Mouse (Mus musculus) layer of hippocampus, postnatal 36 days (tissue): ENCODE data around the gene Tet2. TPM values are rescaled to one million over a fixed set of nuclear protein-coding genes. Genes with fewer than 3 reads are reported as not detected.
A peak's percentile ranks its signal among the peaks of the same experiment; 100 is the strongest.
"Not testable (repeated sequence)": the region's sequence is repeated elsewhere in the genome, so short reads cannot be mapped to it uniquely, and the experiment has no call there.

Experiments used
- DNase-seq, 2 experiments: peaks; one replicate each; pipeline ENCODE4 v3.0.0; 2022
- total RNA-seq, 2 experiments: library from RNA; stranded (reverse); gene quantifications; 2 replicates each; pipeline ENCODE4 v1.2.3; 2021

Gene Tet2
- 10 to 100 TPM; 42.4 to 46.6 TPM for total RNA-seq

DNA sequence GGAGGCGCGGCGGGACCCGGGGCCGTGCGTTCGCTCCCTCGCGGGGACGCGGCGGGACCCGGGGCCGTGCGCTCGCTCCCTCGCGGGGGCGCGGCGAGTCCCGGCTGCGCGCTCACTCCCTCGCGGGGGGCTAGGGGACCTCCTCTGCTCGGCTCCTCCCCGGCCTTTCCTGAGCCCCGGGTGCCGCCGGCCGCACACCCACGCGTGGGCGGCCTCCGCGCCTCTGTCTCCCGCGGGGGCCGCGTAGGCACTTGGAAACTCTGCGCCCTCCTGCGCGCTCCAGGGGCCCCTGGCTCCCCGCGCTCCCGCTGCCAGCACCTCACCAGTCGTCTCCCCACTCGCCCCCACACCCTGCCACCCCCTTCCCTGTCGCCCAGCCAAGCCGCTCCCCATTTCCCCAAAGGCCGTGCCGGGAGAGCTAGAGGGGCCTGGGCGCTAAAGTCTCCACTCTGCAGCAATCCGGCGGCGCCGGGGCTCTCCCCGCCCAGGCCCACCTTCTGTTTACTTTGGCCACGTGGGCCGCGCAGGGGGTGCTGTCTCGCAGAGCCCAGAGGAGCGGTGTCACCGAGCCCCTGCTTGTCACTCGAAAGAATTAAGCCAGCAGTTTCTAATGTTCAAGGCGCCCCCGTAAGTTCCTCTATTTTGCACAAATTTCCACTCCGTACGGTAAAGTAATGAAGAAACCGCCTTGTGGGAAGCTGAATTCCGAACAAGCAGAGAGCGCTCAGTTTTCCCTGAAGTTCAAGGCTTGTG, at the start of gene Tet2:
Tet2 (minus strand) TSS at position 589 of the 753 bp plus-strand sequence.
- DNase-seq: peak; percentile 70 to 75

DNA sequence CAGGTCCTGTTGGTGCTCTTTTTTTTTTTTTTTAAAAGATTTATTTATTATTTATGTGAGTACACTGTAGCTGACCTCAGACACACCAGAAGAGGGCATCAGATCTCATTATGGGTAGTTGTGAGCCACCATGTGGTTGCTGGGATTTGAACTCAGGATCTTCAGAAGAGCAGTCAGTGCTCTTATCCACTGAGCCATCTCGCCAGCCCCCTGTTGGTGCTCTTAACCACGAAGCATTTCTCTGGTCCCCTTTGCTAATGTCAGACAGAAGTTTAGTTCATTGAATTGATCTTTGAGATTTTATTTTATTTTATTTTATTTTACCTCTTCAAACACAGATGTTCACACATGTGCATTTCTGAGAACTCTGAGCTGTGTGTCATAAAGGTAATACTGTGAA, 48.1 kb upstream of the Tet2 start:
- DNase-seq: not testable (repeated sequence)

DNA sequence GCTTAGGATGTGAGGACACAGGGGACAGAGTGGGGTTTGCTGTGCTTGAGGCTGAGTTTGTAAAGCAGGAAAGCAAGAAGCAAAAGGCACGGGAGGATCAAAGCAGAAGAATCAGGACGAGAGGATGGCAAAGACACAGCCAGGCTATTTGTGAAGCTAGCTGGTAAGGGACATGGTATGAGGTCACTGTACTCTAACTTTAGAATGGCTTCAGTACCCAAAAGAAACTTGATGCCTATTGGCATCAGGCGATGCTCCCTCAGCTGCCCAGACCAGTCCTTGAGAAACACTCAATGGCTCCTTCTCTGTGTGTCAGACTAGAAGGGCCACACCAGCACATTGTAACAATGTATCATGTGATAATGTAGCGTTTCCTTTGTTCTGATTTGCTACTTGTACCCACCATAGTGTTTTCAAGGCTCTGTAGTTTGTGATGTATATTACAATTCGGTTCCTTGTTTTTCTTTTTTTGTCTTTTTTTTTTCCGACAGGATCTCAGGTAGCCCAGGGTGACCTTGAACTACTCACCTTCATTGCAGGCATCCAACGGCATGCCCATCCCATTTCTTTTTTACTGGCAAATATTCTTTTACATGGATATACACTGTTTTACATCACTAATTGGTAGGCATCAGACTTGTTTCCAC, 45.7 kb upstream of the Tet2 start:
- DNase-seq: no peak

DNA sequence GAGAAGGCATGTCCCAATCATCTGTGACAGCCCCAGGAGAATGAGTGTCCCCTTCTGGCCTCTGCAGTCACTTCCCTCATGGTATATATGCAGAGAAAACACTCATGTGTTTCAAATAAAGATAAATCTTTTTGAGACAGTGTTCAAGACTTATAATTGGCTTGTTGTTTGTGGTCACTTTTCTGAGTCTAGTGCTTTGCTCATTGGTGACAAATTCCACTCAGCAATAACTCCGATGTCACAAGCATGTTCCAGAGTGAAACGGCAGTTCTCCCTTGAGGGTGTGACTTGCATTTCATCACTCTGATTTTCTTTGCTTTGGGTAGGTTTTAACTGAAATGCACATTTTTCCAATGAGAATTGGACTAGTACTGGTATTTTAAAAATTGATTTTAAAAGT, 40.1 kb upstream of the Tet2 start:
- no peak for DNase-seq

DNA sequence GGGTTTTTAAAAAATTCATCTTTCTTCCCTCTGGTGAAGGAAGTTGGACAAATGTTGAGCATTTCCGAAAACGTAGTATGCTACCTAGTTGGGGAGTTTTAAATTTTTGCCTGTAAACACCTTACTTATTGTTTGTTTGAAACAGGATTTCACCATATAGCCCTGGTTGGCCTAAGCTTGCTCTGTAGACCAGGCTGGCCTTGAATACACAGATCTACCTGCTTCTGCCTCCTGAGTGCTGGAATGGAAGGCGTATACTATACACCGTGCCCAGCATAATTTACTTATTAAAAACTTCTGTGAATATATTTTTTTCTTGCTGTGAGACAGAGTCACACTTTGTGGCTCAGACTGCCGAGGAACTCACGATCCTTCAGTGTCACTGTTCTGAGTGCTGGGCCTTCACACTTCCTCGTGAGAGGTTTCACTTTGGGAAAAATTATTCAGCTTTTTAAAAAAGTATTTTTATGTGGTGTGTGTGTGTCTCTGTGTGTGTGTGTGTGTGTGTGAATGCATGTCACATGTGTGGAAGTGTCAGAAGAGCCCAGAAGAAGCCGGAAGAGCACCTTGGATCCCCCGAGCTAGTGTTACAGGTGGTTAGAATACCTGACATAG, 38.6 kb upstream of the Tet2 start:
- no peak for DNase-seq

DNA sequence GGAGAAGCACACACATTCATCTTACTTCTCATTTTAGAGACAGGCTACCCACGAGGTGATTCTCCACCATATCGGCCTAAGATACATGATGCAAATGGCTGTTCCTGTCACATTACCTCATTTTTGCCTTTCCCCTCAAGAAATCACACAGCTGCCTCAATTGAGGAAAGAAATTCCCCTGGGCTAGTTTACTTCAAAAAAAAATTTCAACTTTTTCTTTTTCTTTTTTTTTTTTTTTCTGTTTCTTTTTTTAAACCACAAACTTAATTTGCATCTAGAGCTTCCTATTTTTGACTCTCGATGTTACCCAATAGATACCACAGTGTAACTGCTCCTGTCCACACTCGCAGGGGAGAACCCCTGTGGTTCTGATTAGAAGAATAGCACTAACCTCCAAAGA, 38.0 kb upstream of the Tet2 start:
- no peak for DNase-seq

DNA sequence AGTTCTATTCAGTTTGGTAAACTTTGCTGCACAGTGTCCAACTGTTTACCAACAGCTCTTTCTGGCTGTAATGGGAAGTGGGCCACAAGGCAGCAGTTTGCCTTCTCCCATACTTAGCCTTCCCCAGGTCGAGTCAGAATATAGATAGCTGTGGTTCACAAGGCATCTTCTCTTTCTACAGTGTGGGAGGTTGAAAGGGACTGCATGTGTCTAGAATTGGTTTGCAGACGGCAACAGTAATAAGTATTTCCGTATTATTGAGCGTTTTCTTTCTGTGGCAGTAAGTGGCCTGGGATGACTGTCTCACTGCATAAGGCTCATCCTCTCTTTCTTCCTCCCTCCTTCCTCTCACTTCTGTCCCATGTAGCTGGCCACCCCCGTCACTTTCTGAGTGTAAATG, 37.2 kb upstream of the Tet2 start:
- DNase-seq: no peak

DNA sequence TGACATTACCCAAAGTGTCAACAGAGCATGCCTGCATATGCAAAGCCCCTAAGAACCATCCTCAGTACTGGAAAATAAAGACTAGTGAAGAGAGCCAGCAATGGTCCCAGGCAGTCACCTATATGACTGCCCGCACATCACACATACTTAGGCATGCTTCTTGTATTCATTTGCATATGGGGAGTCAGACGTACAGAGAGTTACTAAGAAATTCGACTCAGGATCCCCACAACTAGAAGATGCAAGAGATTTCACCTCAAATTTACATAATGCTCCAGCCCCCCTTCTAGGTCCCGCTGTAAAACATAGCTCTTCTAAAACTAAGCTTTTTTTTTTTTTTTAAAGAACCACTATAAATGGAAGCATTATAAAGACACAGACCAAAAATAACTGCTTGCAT, 36.6 kb upstream of the Tet2 start:
- no peak for DNase-seq

DNA sequence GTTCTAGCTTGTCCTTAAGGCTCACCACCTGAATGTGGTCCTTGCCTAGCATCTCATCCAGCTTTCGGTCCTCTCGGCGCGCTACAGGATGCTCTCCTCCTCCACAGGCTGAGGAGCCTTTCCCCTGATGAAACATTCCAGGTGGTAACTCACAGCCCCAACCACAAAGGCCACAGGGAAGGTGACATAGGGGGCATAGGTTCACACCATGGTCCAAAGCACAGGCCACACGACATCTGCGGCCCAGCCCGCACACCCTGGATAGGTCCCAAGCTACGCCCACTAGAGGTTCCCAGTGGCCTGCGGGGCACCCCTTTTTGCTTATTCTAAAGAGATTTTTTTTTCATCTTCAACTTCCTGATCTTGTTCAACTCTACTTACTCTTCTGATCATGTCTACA, 34.7 kb upstream of the Tet2 start:
- DNase-seq: no peak

DNA sequence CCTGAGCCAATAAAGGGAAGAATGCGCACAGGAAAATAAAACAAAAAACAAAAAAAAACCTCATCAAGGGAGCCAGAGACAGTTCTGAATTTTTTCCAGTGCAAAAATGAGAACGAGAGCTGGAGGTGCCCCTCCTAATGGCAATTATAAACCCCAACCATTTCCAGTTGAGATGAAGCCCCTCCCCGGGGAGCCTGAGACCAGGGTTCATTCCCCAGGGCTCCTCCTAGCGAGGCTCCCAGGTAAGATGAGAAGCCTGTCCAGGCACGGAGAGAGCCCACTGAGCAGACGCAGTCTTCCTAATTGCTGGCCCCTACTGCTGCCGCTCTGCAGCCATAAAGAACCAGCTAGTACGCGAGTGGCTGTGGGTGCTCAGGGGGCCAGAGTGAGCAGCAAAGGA, 34.2 kb upstream of the Tet2 start:
- DNase-seq: no peak

DNA sequence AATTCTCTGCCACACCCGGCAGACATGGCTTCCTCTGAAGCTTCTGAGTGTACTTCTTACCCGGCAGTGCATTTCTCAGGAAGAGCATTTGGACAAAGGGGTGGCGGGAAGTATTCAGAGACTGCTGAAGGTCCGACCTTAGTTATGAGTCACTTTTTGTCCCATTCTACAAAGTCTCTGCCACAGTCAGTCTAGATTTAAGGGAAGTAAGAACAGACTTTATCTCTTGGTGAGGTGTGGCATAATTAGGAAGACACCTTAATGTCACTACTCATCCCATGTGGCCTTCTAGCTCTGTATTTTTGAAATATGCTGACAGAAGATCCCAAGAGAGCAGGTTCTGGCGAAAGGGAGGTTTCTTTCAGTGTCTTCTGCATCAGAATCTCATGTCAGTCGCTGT, 30.0 kb upstream of the Tet2 start:
- no peak for DNase-seq

DNA sequence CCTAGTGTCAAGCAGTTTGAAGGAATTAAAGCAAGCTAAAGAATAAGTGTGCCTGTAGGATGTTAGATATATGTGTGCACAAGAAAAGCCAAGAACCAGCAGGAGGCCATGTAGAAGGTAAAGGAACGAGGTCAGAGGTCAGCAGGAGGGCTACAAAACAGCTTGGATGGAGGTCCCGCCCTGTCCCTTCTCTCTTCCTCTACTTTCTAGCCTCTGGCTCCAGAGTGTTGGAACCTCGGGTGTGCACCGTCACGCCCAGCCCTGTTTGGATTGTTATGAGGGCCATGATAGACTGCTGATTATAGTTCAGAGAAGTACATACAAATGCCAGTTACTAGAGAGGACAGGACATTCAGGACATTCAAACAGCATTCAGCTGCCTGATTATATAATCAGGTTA, 27.0 kb upstream of the Tet2 start:
- DNase-seq: no peak

DNA sequence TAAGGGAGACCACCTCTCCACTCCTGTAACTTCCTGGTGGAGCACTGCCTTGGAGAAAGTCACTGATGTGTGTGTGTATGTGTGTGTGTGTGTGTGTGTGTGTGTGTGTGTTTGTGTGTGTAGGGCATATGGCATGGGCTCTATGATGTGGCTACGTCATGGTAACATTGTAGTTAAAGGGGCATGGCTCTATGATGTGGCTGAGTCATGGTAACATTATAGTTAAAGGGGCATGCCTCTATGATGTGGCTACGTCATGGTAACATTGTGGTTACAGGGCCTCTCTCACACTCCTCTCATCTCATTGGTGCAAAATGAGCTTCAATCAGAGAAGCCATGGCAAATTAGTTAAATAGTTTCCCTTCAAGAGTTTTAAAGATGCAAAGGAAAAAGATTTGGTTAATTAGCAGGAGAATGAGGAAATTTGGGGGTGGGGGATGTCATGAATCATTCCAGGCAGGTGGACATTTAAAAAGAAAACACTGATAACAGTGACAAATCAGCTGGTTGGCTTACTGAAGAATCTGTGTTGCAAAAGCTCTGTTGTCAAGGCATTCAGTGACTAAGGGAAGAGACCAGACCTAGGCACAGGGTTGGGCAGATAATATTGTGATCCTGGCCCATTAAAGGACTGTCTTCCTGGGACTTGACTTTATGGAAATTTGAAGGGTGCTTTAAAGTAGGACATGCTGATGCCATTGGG, 18.7 kb upstream of the Tet2 start:
- DNase-seq: no peak

DNA sequence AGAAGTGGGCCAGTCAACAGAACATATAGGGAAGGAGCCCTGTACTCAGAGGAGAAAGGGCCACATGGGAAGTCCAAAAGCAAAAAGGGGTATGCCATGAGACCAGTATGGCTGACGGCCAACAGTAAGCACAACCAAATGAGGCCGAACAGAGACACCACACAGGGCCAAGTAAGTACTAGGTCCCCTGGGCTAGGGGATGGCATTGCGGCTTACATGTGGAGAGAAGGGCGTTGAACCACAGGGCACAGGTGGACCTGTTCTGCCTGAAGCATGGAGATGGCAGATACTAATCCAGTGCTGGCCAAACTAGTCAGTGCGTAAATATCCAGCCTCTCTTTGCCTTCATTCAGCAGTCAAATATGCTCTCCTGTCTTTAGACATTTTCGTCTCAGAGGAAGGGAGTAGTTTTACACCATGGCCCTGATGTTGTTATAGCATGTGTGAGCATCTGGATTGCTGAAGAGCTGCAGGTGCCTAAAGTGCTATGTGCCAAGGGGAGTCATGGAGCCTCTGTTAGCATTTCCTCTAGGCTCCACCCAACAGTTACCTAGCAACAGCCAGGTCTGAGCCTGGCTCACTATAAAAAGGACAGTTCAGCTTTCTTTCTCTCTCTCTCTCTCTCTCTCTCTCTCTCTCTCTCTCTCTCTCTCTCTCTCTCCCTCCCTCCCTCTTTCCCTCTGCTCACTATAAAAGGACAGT, 14.6 kb upstream of the Tet2 start:
- DNase-seq: no peak

DNA sequence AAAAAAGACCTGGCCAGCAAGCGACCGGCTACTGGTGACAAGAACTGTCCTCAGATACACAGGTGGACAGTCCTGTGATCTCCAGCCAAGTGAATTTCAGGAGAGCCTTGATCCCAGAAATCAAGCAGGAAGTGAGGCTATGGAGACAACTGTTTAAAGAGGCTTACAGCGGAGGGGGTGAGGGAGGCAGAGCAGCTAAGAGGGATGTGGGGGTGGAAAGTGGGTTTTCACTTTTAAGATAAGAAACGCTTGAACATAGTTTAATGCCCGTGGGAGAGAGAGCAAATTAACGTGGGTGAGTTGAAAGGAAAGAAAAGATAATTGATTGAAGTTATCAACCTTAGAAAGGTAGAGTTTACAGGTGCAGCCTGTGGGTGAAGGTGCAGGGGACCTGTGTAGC, 12.7 kb upstream of the Tet2 start:
- DNase-seq: no peak

DNA sequence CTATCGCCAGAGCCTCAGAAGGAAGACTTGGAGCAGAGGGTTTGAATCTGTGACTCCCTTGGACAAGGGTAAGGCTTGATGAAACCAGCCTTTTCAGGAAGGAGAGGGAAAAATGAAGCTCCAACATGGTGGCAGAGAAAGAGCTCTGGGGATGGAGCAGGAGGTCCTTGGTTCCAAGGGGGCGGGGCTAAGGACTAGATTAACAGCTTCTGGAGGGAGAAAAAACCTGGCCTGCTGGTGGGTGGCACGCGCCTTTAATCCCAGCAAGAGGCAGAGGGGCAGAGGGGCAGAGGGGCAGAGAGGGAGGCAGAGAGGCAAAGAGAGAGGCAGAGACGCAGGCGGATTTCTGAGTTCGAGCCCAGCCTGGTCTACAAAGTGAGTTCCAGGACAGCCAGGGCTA, 12.2 kb upstream of the Tet2 start:
- DNase-seq: no peak

DNA sequence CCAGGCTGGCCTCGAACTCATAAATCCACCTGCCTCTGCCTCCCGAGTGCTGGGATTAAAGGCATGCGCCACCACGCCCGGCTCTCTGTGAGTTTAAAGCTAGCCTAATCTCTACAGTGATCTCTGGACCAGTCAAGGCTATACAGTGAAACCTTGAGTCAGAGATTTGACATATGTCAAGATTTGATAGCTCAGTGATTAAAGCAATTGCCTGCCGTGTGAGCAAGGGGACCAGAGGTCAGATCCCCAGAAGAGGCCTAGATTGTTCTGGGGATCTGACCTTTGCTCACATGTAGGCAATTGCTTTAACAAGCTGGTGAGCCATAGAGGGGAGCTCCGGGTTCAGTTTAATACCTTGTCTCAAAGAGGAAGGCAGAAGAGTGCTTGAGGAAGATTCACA, 10.4 kb upstream of the Tet2 start:
- no peak for DNase-seq

DNA sequence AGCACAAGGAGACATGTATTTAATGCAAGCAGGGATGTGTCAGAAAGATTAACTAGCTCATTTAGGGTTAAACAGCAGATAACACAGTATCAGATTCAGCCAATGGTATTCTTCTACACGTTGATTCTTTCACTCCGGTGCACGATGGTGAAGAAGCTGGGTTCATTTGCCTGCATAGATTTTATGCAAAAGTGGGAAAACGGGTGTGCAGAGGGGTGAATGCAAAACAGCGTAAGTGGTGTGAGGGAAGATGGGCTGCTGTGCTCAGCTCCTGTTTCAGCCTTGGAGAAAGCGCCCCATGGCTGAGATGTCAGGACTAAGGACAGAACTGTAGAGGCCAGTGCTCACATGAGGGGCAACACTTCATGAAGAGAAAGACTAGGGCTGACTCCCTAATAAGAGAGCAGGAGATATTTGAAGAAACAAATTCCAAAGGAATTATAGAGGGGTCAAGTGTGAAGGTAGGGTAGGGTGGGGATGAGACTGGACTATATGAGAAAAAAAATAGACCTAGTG, 9.7 kb upstream of the Tet2 start:
- no peak for DNase-seq

DNA sequence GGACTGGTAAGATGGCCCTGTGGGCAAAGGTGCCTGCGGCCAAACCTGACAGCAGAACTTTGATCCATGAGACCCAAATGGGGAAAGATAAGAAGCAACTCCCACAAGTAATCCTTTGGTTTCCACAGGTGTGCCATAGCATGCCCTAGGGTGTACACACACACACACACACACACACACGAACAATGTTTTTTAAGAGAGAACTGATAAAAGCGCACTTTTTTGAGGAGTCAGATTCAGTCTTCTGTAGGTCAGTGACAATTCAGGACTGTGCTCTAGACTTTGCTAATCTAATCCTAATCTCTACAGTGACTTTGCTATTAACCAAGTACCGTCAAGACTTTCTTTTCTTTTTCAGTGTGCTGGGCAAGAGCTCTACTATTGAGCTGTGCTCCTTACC, 9.2 kb upstream of the Tet2 start:
- no peak for DNase-seq

DNA sequence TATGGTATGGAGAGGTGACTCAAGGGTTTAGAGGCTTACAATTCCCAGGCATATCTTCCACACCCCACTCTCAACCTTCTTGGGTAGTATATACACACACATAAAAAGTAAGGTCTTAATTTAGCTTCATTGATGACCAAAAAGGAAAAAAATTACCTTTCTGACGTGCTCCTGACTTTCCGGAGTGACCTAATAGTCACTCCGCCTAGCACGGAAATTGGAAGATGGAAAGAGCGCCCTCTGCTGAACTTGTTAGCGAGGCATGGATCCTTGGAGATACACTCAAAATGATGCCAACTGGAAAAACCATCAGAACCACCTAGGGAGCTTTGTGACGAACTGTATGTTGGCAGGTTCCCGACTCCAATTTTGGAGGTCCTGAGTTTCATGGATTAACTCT, 7.0 kb upstream of the Tet2 start:
- DNase-seq: no peak

DNA sequence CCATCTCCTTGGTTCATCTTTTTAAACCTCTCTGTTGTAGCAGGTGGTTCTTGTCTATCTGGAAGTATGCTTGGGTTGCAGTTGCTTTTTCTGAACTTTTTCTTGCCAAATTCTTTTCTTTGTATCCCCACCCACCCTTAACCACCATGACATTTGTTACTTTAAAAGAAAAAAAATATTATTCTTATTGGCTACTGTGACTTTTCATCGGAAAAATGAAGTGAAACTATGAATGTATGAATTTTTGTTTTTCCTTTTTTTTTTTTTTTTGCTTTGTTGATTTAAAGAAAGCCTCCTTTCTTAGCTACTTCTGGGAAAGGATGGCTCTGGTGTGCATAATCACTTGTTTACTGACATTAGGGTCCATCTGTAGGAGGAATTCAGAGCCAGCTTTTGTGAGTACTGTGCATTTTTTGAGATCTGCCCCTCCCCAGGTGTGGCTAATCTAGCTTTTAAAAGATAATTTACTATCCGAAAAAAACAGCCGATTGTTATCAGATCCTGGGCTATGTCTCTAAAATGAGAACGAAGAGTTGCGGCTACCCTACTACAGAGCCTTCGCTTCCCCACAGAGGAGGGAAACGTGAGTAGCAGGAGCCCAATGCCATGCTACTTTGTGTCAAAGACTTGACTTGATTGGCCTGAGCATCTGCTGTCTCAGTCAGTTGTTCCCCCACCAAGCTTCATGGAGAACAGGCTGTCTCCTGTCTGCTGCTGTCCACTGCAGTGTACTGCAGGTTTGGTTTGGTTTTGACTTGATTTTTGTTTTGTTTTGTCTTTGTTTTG, 4.6 kb upstream of the Tet2 start:
- no peak for DNase-seq

DNA sequence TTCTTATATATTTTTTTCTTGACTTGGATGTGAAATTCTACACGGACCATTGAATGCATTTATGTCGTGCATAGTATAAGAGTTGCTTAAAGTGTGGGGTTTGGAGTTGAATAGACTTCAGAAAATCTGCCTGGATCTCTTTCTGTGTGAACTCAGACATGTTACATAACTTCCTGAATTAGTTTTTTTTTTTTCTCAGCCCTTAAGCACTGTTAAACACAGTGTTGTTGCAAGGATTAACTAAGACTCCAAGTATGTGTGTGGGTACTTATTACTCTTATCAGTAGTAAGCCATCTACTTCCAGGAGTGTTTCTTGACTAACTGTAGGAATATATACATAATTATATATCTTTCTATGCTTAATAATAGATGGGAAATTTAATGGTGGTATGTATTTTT, 3.7 kb upstream of the Tet2 start:
- DNase-seq: no peak
